Mouse (Mus musculus) ES-E14 (cell line): ENCODE results near the gene Shank3. TPM values are rescaled to one million over a fixed set of nuclear protein-coding genes. Genes with fewer than 3 reads are reported as not detected.

ENCODE experiments used
- DNase-seq: peaks from one replicate; pipeline ENCODE4 v3.0.0-alpha.2; 2013; ENCODE audit warnings: low read depth, low spot score
- H3K27ac ChIP-seq: 2 replicates; pipeline ENCODE4 v1.5.1; 2012; ENCODE audit warnings: low read depth, mild to moderate bottlenecking, low read length, moderate library complexity, mixed read lengths; ENCODE audit not compliant: poor library complexity, insufficient read depth, severe bottlenecking
- H3K36me3 ChIP-seq: 2 replicates; pipeline ENCODE4 v1.6.1; 2012; ENCODE audit warnings: mild to moderate bottlenecking, low read length, moderate library complexity, mixed read lengths; ENCODE audit not compliant: control insufficient read depth, poor library complexity, insufficient read depth, severe bottlenecking
- H3K4me1 ChIP-seq, 2 experiments: fragments of 150-350 bp in 1 of 2; sonication (generic) in 1 of 2; 2 replicates each; pipeline ENCODE4 v1.6.1; 2012; ENCODE audit warnings: low read length in 2 of 2, mild to moderate bottlenecking in 1 of 2, mixed read lengths in 1 of 2; ENCODE audit not compliant: control insufficient read depth in 2 of 2, insufficient read depth in 2 of 2, poor library complexity in 1 of 2
- H3K4me3 ChIP-seq, 2 experiments: fragments of 150-350 bp in 1 of 2; sonication (generic) in 1 of 2; 2 replicates each; pipeline ENCODE4 v1.5.1; 2012; ENCODE audit warnings: low read length in 2 of 2, low read depth in 1 of 2, mild to moderate bottlenecking in 1 of 2, mixed read lengths in 1 of 2; ENCODE audit not compliant: insufficient read depth in 1 of 2, poor library complexity in 1 of 2, severe bottlenecking in 1 of 2
- H3K9ac ChIP-seq: 2 replicates; pipeline ENCODE4 v1.6.1; 2012; ENCODE audit warnings: low read depth, mild to moderate bottlenecking, low read length, mixed read lengths; ENCODE audit not compliant: poor library complexity, insufficient read depth, severe bottlenecking
- H3K9me3 ChIP-seq: fragments of 150-350 bp; sonication (generic); 2 replicates; pipeline ENCODE4 v1.6.1; 2012; ENCODE audit warnings: low read depth, mild to moderate bottlenecking, low read length; ENCODE audit not compliant: control insufficient read depth, insufficient read depth
- CHD2 ChIP-seq: IDR thresholded peaks from 2 replicates; pipeline ENCODE4 v1.6.1; 2014; ENCODE audit warnings: mild to moderate bottlenecking, low read depth, low read length, inconsistent platforms
- HCFC1 ChIP-seq: IDR thresholded peaks from 2 replicates; pipeline ENCODE4 v1.6.1; 2012; ENCODE audit warnings: low read length, inconsistent platforms, borderline replicate concordance; ENCODE audit not compliant: insufficient read depth
- MAFK ChIP-seq: IDR thresholded peaks from 2 replicates; pipeline ENCODE4 v1.6.1; 2014; ENCODE audit warnings: mild to moderate bottlenecking, low read depth, low read length, inconsistent platforms; ENCODE audit not compliant: insufficient read depth
- ZC3H11A ChIP-seq: IDR thresholded peaks from 2 replicates; pipeline ENCODE4 v1.6.1; 2012; ENCODE audit warnings: low read depth, mild to moderate bottlenecking, inconsistent platforms, low read length, borderline replicate concordance
- ZNF384 ChIP-seq: IDR thresholded peaks from 2 replicates; pipeline ENCODE4 v1.6.1; 2012; ENCODE audit warnings: low read depth, low read length, inconsistent platforms
- in situ Hi-C, 2 experiments: fragments of 600-800 bp; cut with MboI; formaldehyde crosslinking; loops; one replicate each; pipeline ENCODE4 v1.15.1; 2025; ENCODE audit warnings: low sequenced_read_pairs in 2 of 2, inconsistent platforms in 1 of 2; ENCODE audit not compliant: unreplicated experiment in 2 of 2
- total RNA-seq: library from RNA; depleted of rRNA; stranded (reverse); fragments of 300-350 nt; gene quantifications from 2 replicates; pipeline ENCODE4 v1.2.3, GENCODE M21; 2012

Shank3 gene
- total RNA-seq, 1 experiment, result 6.7 TPM

- in situ Hi-C loops, result no loop called here
Measured at GRCm38 (mm10) chr15:89501321-89501720, 1.9 kb downstream of the Shank3 start.

GRCm38 (mm10) chr15:89504838-89505237, 5.4 kb downstream of the Shank3 start:
- H3K27ac ChIP-seq, result no peak overlapping the region
- H3K4me3 ChIP-seq, result no peak overlapping the region
- H3K36me3 ChIP-seq, result peaks cover 10% of the 10 kb centered on the region; the same call in 1 of the 2 replicates
- H3K4me1 ChIP-seq, result peaks cover 2 to 3% of the 10 kb centered on the region in 2 experiments; a peak in 2 of 4 replicates
- H3K9me3 ChIP-seq, result no peaks in the 10 kb centered on the region
- no peak for DNase-seq
- H3K9ac ChIP-seq, result no peak overlapping the region
- in situ Hi-C loops, result no loop called here
- TF ChIP-seq HCFC1, result no peak
- TF ChIP-seq ZNF384, result no peak
- no peak for TF ChIP-seq CHD2
- no peak for TF ChIP-seq MAFK
- TF ChIP-seq ZC3H11A, result no peak

More at GRCm38 (mm10) chr15:89501321-89501720, 1.9 kb downstream of the Shank3 start:
- TF ChIP-seq MAFK (no peak), CHD2 (no peak), HCFC1 (no peak), ZNF384 (no peak), ZC3H11A (no peak)
- H3K4me3 ChIP-seq, result no peak overlapping the region
- no peaks in the 10 kb centered on the region for H3K9me3 ChIP-seq
- H3K36me3 ChIP-seq, result peaks cover 9% of the 10 kb centered on the region; the same call in 1 of the 2 replicates
- H3K4me1 ChIP-seq, result peaks cover 3 to 17% of the 10 kb centered on the region in 2 experiments; a peak in 2 of 4 replicates
- H3K9ac ChIP-seq, result no peak overlapping the region
- H3K27ac ChIP-seq, result no peak overlapping the region
- DNase-seq, result no peak

- Histone ChIP-seq H3K9me3 (no peaks in the 10 kb centered on the region), H3K9ac (no peak overlapping the region), H3K27ac (no peak overlapping the region), H3K4me3 (no peak overlapping the region), H3K36me3 (peaks cover 10% of the 10 kb centered on the region; the same call in 1 of the 2 replicates), H3K4me1 (no peaks in the 10 kb centered on the region)
- DNase-seq, result no peak
- TF ChIP-seq ZC3H11A (no peak), CHD2 (no peak), HCFC1 (no peak), MAFK (no peak), ZNF384 (no peak)
- in situ Hi-C loops, result no loop called here
Measured at GRCm38 (mm10) chr15:89507751-89508150, 8.3 kb downstream of the Shank3 start.

GRCm38 (mm10) chr15:89512679-89513078, 13.3 kb downstream of the Shank3 start:
- in situ Hi-C loops, result no loop called here
- TF ChIP-seq ZNF384 (no peak), CHD2 (no peak), MAFK (no peak), HCFC1 (no peak)
- Histone ChIP-seq H3K36me3 (no peaks in the 10 kb centered on the region), H3K9ac (no peak overlapping the region), H3K9me3 (no peaks in the 10 kb centered on the region), H3K4me3 (no peak overlapping the region), H3K4me1 (no peaks in the 10 kb centered on the region), H3K27ac (no peak overlapping the region)
- no peak for DNase-seq

GRCm38 (mm10) chr15:89521951-89522350, 22.5 kb downstream of the Shank3 start:
- Histone ChIP-seq H3K27ac (no peak overlapping the region), H3K36me3 (no peaks in the 10 kb centered on the region; the same call in 1 of the 2 replicates), H3K9ac (no peak overlapping the region), H3K4me3 (no peak overlapping the region), H3K9me3 (no peaks in the 10 kb centered on the region), H3K4me1 (no peaks in the 10 kb centered on the region; a peak in 1 of 4 replicates)
- no peak for TF ChIP-seq ZNF384
- TF ChIP-seq MAFK, result no peak
- no peak for TF ChIP-seq CHD2
- no peak for TF ChIP-seq ZC3H11A
- no peak for TF ChIP-seq HCFC1
- in situ Hi-C loops, result no loop called here
- no peak for DNase-seq
